Mouse (Mus musculus) hindbrain, embryonic 10.5 days (tissue): ENCODE measurements around the gene Pxylp1. TPM values are rescaled to one million over a fixed set of nuclear protein-coding genes. Genes with fewer than 3 reads are reported as not detected.

ENCODE experiments used
- DNase-seq: peaks from one replicate; pipeline ENCODE4 v3.0.0-alpha.2; 2017; ENCODE audit warnings: low spot score
- H3K27ac ChIP-seq: fragments of 300-500 bp; sonication (generic); 2 replicates; pipeline ENCODE4 v1.5.1; 2016; ENCODE audit warnings: mild to moderate bottlenecking, moderate library complexity
- H3K27me3 ChIP-seq: fragments of 300-500 bp; sonication (generic); 2 replicates; pipeline ENCODE4 v1.6.1; 2016; ENCODE audit warnings: mild to moderate bottlenecking; ENCODE audit not compliant: poor library complexity, insufficient read depth, severe bottlenecking
- H3K36me3 ChIP-seq: fragments of 300-500 bp; sonication (generic); 2 replicates; pipeline ENCODE4 v1.6.1; 2016; ENCODE audit warnings: mild to moderate bottlenecking, moderate library complexity
- H3K4me1 ChIP-seq: fragments of 300-500 bp; sonication (generic); replicated peaks from 2 replicates; pipeline ENCODE4 v1.6.1; 2016; ENCODE audit warnings: mild to moderate bottlenecking
- H3K4me3 ChIP-seq: fragments of 300-500 bp; sonication (generic); 2 replicates; pipeline ENCODE4 v1.5.1; 2016; ENCODE audit warnings: mild to moderate bottlenecking, moderate library complexity
- H3K9me3 ChIP-seq: fragments of 300-500 bp; sonication (generic); 2 replicates; pipeline ENCODE4 v1.6.1; 2016; ENCODE audit warnings: mild to moderate bottlenecking, moderate library complexity
- WGBS: fragments of 180-500 bp; shearing (Covaris S2); methylation state at CpG from one replicate; pipeline ENCODE4 v1.1.7; 2016; 5-methylcytosine and 5-hydroxymethylcytosine counted together
- polyA plus RNA-seq: library from polyadenylated mRNA; unstranded; fragments of >200 nt; fragmentation: Nextera tagmentation; extraction: Ambion mirVana; gene quantifications from 2 replicates; pipeline ENCODE4 v1.2.1, GENCODE M21; 2016

Gene Pxylp1
- polyA plus RNA-seq, 1 experiment from 2014 or later, result 33.1 TPM

- Histone ChIP-seq H3K4me3 (no peak overlapping the region), H3K4me1 (peaks cover 8% of the 10 kb centered on the region; the same call in 1 of the 2 replicates), H3K27ac (no peak overlapping the region), H3K36me3 (peaks cover 53% of the 10 kb centered on the region), H3K27me3 (no peaks in the 10 kb centered on the region), H3K9me3 (no peaks in the 10 kb centered on the region)
- DNase-seq, result no peak
- WGBS, result 84% methylated on average over 12 of the region's 12 CpGs
These were observed 65.3 kb downstream of the Pxylp1 start for GRCm38 (mm10) chr9:96827002-96827785.

- Histone ChIP-seq H3K9me3 (no peaks in the 10 kb centered on the region), H3K4me3 (no peak overlapping the region), H3K4me1 (peaks cover 8% of the 10 kb centered on the region; the same call in 1 of the 2 replicates), H3K36me3 (peaks cover 53% of the 10 kb centered on the region), H3K27ac (no peak overlapping the region), H3K27me3 (no peaks in the 10 kb centered on the region)
- no peak for DNase-seq
- 95% methylated on average over 18 of the region's 18 CpGs for WGBS
These were observed 67.6 kb downstream of the Pxylp1 start for GRCm38 (mm10) chr9:96824857-96825256.

GRCm38 (mm10) chr9:96824026-96824425, 68.4 kb downstream of the Pxylp1 start:
- no peak overlapping the region for H3K27ac ChIP-seq
- peaks cover 45% of the 10 kb centered on the region for H3K36me3 ChIP-seq
- WGBS, result 85% methylated on average over 12 of the region's 12 CpGs
- H3K4me1 ChIP-seq, result peaks cover 8% of the 10 kb centered on the region; the same call in 1 of the 2 replicates
- H3K9me3 ChIP-seq, result no peaks in the 10 kb centered on the region
- no peak for DNase-seq
- H3K27me3 ChIP-seq, result no peaks in the 10 kb centered on the region
- H3K4me3 ChIP-seq, result no peak overlapping the region

GRCm38 (mm10) chr9:96823541-96823940, 68.9 kb downstream of the Pxylp1 start:
- H3K27ac ChIP-seq, result no peak overlapping the region
- H3K36me3 ChIP-seq, result peaks cover 40% of the 10 kb centered on the region
- peaks cover 8% of the 10 kb centered on the region; the same call in 1 of the 2 replicates for H3K4me1 ChIP-seq
- DNase-seq, result no peak
- H3K4me3 ChIP-seq, result no peak overlapping the region
- H3K27me3 ChIP-seq, result no peaks in the 10 kb centered on the region
- H3K9me3 ChIP-seq, result no peaks in the 10 kb centered on the region
- 87% methylated on average over 5 of the region's 5 CpGs for WGBS

DNA sequence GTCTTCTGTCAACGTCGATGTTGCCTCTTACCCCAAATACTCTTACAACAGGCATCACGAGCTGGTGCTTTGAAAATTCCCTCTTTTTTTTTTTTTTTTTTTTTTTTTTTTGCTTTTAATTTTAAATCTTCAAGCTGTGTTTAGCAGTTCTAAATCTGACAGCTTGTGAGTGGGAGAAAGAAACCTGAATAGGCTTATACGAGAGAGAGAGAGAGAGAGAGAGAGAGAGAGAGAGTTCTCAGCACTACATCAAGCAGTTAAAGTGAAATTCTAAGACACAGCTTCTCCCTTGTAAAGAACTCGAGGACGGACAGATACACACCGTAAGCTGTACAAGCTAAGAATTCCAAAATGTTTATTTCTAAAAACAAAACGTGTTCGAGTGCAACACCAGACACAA, 69.5 kb downstream of the Pxylp1 start:
- DNase-seq, result no peak
- Histone ChIP-seq H3K27me3 (no peaks in the 10 kb centered on the region), H3K4me1 (peaks cover 5% of the 10 kb centered on the region; the same call in 1 of the 2 replicates), H3K9me3 (no peaks in the 10 kb centered on the region), H3K27ac (no peak overlapping the region), H3K4me3 (no peak overlapping the region), H3K36me3 (peaks cover 35% of the 10 kb centered on the region)
- WGBS, result 90% methylated on average over 9 of the region's 9 CpGs

GRCm38 (mm10) chr9:96818822-96819481, 73.5 kb downstream of the Pxylp1 start:
- Histone ChIP-seq H3K4me3 (no peak overlapping the region), H3K27ac (no peak overlapping the region), H3K36me3 (0 out of 2 replicates have a peak, but pooled peaks cover 2% of the 10 kb centered on the region), H3K4me1 (no peaks in the 10 kb centered on the region), H3K9me3 (no peaks in the 10 kb centered on the region), H3K27me3 (no peaks in the 10 kb centered on the region)
- DNase-seq, result no peak
- WGBS, result 64% methylated on average over 11 of the region's 11 CpGs

DNA sequence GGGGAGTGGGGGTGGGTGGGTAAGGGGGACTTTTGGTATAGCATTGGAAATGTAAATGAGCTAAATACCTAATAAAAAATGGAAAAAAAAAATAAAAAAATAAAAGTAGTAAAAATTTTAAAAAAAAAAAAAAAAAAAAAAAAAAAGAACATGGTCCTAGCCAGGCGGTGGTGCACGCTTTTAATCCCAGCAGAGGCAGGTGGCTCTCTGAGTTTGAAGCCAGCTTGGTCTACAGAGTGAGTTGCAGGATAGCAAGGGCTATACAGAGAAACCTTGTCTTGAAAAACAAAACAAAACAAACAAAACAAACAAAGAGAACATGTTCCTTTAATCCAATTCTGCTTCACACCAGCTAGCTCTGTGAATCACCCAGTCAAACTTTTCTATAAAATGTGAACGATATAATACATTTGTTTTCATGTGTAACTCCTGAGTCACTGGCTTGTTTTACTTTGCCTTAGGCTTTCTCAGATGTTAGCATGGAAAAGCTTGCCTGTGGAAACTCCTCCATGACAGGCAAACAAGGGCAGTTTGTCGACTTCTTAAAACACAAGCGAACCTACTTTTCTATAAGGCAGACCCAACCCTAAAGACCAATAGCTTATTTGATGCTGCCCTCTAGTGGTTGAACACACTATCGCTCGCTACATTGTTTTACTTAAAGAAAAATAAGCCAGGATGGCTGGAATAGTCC, 74.2 kb downstream of the Pxylp1 start:
- Histone ChIP-seq H3K36me3 (no peaks in the 10 kb centered on the region), H3K4me3 (no peak overlapping the region), H3K27me3 (no peaks in the 10 kb centered on the region), H3K4me1 (no peaks in the 10 kb centered on the region), H3K27ac (no peak overlapping the region), H3K9me3 (no peaks in the 10 kb centered on the region)
- peak; percentile 50 for DNase-seq
- 41% methylated on average over 7 of the region's 7 CpGs for WGBS

- H3K4me1 ChIP-seq, result 0 out of 2 replicates have a peak, but pooled peaks cover 6% of the 10 kb centered on the region
- no peak for DNase-seq
- WGBS, result 54% methylated on average over 4 of the region's 4 CpGs
- no peaks in the 10 kb centered on the region for H3K9me3 ChIP-seq
- H3K27ac ChIP-seq, result no peak overlapping the region
- H3K36me3 ChIP-seq, result no peaks in the 10 kb centered on the region
- no peaks in the 10 kb centered on the region for H3K27me3 ChIP-seq
- no peak overlapping the region for H3K4me3 ChIP-seq
These were observed 80.5 kb downstream of the Pxylp1 start for GRCm38 (mm10) chr9:96811996-96812395.

- Histone ChIP-seq H3K9me3 (no peaks in the 10 kb centered on the region), H3K27me3 (no peaks in the 10 kb centered on the region), H3K4me1 (peaks cover 35% of the 10 kb centered on the region), H3K36me3 (no peaks in the 10 kb centered on the region), H3K27ac (no peak overlapping the region), H3K4me3 (no peak overlapping the region)
- 47% methylated on average over 5 of the region's 5 CpGs for WGBS
- DNase-seq, result no peak
These were observed 92.2 kb downstream of the Pxylp1 start for GRCm38 (mm10) chr9:96800131-96800825.

DNA sequence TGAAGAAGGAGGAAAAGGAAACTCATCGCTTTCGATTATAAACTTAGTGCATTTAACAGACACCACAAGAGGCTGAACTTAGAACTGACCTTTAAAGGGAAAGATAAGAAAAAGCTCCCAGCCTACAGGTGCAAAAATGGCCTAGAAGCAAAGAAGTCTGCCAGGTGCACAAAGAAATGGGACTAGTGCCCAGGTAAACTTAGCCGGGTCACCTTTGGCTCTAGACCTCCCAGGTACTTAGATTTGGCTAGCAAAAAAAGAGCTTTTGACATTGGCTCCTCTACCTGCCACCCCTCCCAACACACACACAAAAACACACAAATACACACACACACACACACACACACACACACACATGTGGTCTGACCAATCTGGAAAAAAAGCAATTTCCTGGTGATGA, 95.2 kb downstream of the Pxylp1 start:
- H3K27me3 ChIP-seq, result no peaks in the 10 kb centered on the region
- peaks cover 37% of the 10 kb centered on the region for H3K4me1 ChIP-seq
- WGBS, result 95% methylated on average over 3 of the region's 3 CpGs
- no peak for DNase-seq
- H3K9me3 ChIP-seq, result no peaks in the 10 kb centered on the region
- no peak overlapping the region for H3K4me3 ChIP-seq
- H3K27ac ChIP-seq, result no peak overlapping the region
- H3K36me3 ChIP-seq, result no peaks in the 10 kb centered on the region

GRCm38 (mm10) chr9:96795399-96795928, 97.0 kb downstream of the Pxylp1 start:
- Histone ChIP-seq H3K36me3 (no peaks in the 10 kb centered on the region), H3K27me3 (no peaks in the 10 kb centered on the region), H3K27ac (peak overlapping the region; percentile 90), H3K4me3 (peak overlapping the region; percentile 55), H3K9me3 (no peaks in the 10 kb centered on the region), H3K4me1 (peaks cover 21% of the 10 kb centered on the region)
- whole genome bisulfite sequencing, result 14% methylated on average over 10 of the region's 10 CpGs
- DNase-seq, result peak; percentile 64

GRCm38 (mm10) chr9:96794601-96795000, 97.9 kb downstream of the Pxylp1 start:
- no peak for DNase-seq
- WGBS, result 94% methylated on average over 2 of the region's 2 CpGs

More at GRCm38 (mm10) chr9:96794601-96795000, 97.9 kb downstream of the Pxylp1 start:
- no peaks in the 10 kb centered on the region for H3K9me3 ChIP-seq
- H3K27me3 ChIP-seq, result no peaks in the 10 kb centered on the region
- H3K4me1 ChIP-seq, result peaks cover 12% of the 10 kb centered on the region
- no peak overlapping the region for H3K4me3 ChIP-seq
- no peak overlapping the region for H3K27ac ChIP-seq
- no peaks in the 10 kb centered on the region for H3K36me3 ChIP-seq
